Mouse (Mus musculus): Measurements from ENCODE around the gene Fry. TPM values are rescaled to one million over a fixed set of nuclear protein-coding genes. Genes with fewer than 3 reads are reported as not detected.

Fry gene
- polyA plus RNA-seq, 1 experiment: 2.1 TPM

- no peak for TF ChIP-seq MAX (IDR thresholded peaks at IDR 0.05; ENCODE audit: low read depth)
- H3K79me2 ChIP-seq (ENCODE audit: control insufficient read depth, insufficient read depth): no peaks in the 10 kb centered on the region
Observed at GRCm38 (mm10) chr5:150495792-150496191, 377.3 kb downstream of the Fry start.

GRCm38 (mm10) chr5:150510451-150511225, 392.2 kb downstream of the Fry start:
- Histone ChIP-seq H3K36me3 (ENCODE audit: control insufficient read depth, insufficient read depth) (no peaks in the 10 kb centered on the region), H3K4me2 (ENCODE audit: low read depth) (no peak overlapping the region), H3K4me3 (no peak overlapping the region), H3K27me3 (ENCODE audit: control insufficient read depth, insufficient read depth, insufficient read length) (no peaks in the 10 kb centered on the region), H3ac (ENCODE audit: control insufficient read depth, insufficient read length) (no peak overlapping the region), H3K79me2 (ENCODE audit: control insufficient read depth, insufficient read depth) (no peaks in the 10 kb centered on the region)
- TF ChIP-seq MYOD1 (IDR thresholded peaks at IDR 0.05; ENCODE audit: control insufficient read depth in 1 of 3, insufficient read length in 2 of 3, low read depth in 2 of 3) (no peak), MYOG (IDR thresholded peaks at IDR 0.05; ENCODE audit: control insufficient read depth in 1 of 3, insufficient read depth in 1 of 3, insufficient read length in 2 of 3, low read depth in 2 of 3) (no peak), REST (IDR thresholded peaks at IDR 0.05; ENCODE audit: insufficient read depth, insufficient read length) (no peak), CEBPB (IDR thresholded peaks at IDR 0.05; ENCODE audit: insufficient read depth, poor library complexity, severe bottlenecking) (no peak), TCF3 (IDR thresholded peaks at IDR 0.05; ENCODE audit: insufficient read length, low read depth) (no peak), POLR2A (IDR thresholded peaks at IDR 0.05; ENCODE audit: insufficient read length, low read depth) (no peak), SRF (IDR thresholded peaks at IDR 0.05; ENCODE audit: control insufficient read depth, insufficient read length, low read depth) (no peak), TCF12 (IDR thresholded peaks at IDR 0.05; ENCODE audit: insufficient read depth, poor library complexity, severe bottlenecking) (no peak), MAX (IDR thresholded peaks at IDR 0.05; ENCODE audit: low read depth) (no peak), USF1 (IDR thresholded peaks at IDR 0.05; ENCODE audit: low read depth) (no peak), POLR2AphosphoS2 (IDR thresholded peaks at IDR 0.05; ENCODE audit: insufficient read length, low read depth) (no peak), E2F4 (IDR thresholded peaks at IDR 0.05; ENCODE audit: insufficient read depth) (no peak)

More at GRCm38 (mm10) chr5:150495792-150496191, 377.3 kb downstream of the Fry start:
- Histone ChIP-seq H3K4me3 (no peak overlapping the region), H3K4me2 (ENCODE audit: low read depth) (no peak overlapping the region), H3K36me3 (ENCODE audit: control insufficient read depth, insufficient read depth) (no peaks in the 10 kb centered on the region), H3ac (ENCODE audit: control insufficient read depth, insufficient read length) (no peak overlapping the region), H3K27me3 (ENCODE audit: control insufficient read depth, insufficient read depth, insufficient read length) (no peaks in the 10 kb centered on the region)

- no peak overlapping the region for H3K4me2 ChIP-seq (ENCODE audit: low read depth)
- H3ac ChIP-seq (ENCODE audit: control insufficient read depth, insufficient read length): no peak overlapping the region
- no peaks in the 10 kb centered on the region for H3K36me3 ChIP-seq (ENCODE audit: control insufficient read depth, insufficient read depth)
- peaks cover 14% of the 10 kb centered on the region for H3K27me3 ChIP-seq (ENCODE audit: control insufficient read depth, insufficient read depth, insufficient read length)
- H3K4me3 ChIP-seq: no peak overlapping the region
- no peak for TF ChIP-seq SRF (IDR thresholded peaks at IDR 0.05; ENCODE audit: control insufficient read depth, insufficient read length, low read depth)
- H3K79me2 ChIP-seq (ENCODE audit: control insufficient read depth, insufficient read depth): no peaks in the 10 kb centered on the region
Observed at GRCm38 (mm10) chr5:150513264-150513663, 394.8 kb downstream of the Fry start.

- Histone ChIP-seq H3K4me2 (ENCODE audit: low read depth) (no peak overlapping the region), H3K36me3 (ENCODE audit: control insufficient read depth, insufficient read depth) (no peaks in the 10 kb centered on the region), H3K4me3 (no peak overlapping the region), H3ac (ENCODE audit: control insufficient read depth, insufficient read length) (no peak overlapping the region), H3K27me3 (ENCODE audit: control insufficient read depth, insufficient read depth, insufficient read length) (peaks cover 14% of the 10 kb centered on the region), H3K79me2 (ENCODE audit: control insufficient read depth, insufficient read depth) (no peaks in the 10 kb centered on the region)
- TF ChIP-seq MAX (IDR thresholded peaks at IDR 0.05; ENCODE audit: low read depth) (no peak), E2F4 (IDR thresholded peaks at IDR 0.05; ENCODE audit: insufficient read depth) (no peak), REST (IDR thresholded peaks at IDR 0.05; ENCODE audit: insufficient read depth, insufficient read length) (no peak), MYOG (IDR thresholded peaks at IDR 0.05; ENCODE audit: control insufficient read depth in 1 of 3, insufficient read depth in 1 of 3, insufficient read length in 2 of 3, low read depth in 2 of 3) (no peak), SRF (IDR thresholded peaks at IDR 0.05; ENCODE audit: control insufficient read depth, insufficient read length, low read depth) (no peak), POLR2AphosphoS2 (IDR thresholded peaks at IDR 0.05; ENCODE audit: insufficient read length, low read depth) (no peak), MYOD1 (IDR thresholded peaks at IDR 0.05; ENCODE audit: control insufficient read depth in 1 of 3, insufficient read length in 2 of 3, low read depth in 2 of 3) (no peak), TCF12 (IDR thresholded peaks at IDR 0.05; ENCODE audit: insufficient read depth, poor library complexity, severe bottlenecking) (no peak), TCF3 (IDR thresholded peaks at IDR 0.05; ENCODE audit: insufficient read length, low read depth) (no peak), CEBPB (IDR thresholded peaks at IDR 0.05; ENCODE audit: insufficient read depth, poor library complexity, severe bottlenecking) (no peak), POLR2A (IDR thresholded peaks at IDR 0.05; ENCODE audit: insufficient read length, low read depth) (no peak), USF1 (IDR thresholded peaks at IDR 0.05; ENCODE audit: low read depth) (no peak)
Observed at GRCm38 (mm10) chr5:150514027-150514426, 395.6 kb downstream of the Fry start.

GRCm38 (mm10) chr5:150518064-150518463, 399.6 kb downstream of the Fry start, which contains the start of gene Zar1l:
TSS of gene Zar1l (minus strand) at chr5:150518164.
- Histone ChIP-seq H3K79me2 (ENCODE audit: control insufficient read depth, insufficient read depth) (no peaks in the 10 kb centered on the region), H3ac (ENCODE audit: control insufficient read depth, insufficient read length) (no peak within 1 kb of the TSS), H3K4me3 (no peak within 1 kb of the TSS), H3K36me3 (ENCODE audit: control insufficient read depth, insufficient read depth) (no peaks in the 10 kb centered on the region), H3K4me2 (ENCODE audit: low read depth) (no peak within 1 kb of the TSS), H3K27me3 (ENCODE audit: control insufficient read depth, insufficient read depth, insufficient read length) (peaks cover 14% of the 10 kb centered on the region)
- no peak for TF ChIP-seq POLR2A (IDR thresholded peaks at IDR 0.05; ENCODE audit: insufficient read length, low read depth)
- no peak for TF ChIP-seq MYOD1 (IDR thresholded peaks at IDR 0.05; ENCODE audit: control insufficient read depth in 1 of 3, insufficient read length in 2 of 3, low read depth in 2 of 3)
- TF ChIP-seq POLR2AphosphoS2 (IDR thresholded peaks at IDR 0.05; ENCODE audit: insufficient read length, low read depth): no peak
- TF ChIP-seq TCF3 (IDR thresholded peaks at IDR 0.05; ENCODE audit: insufficient read length, low read depth): no peak
- no peak for TF ChIP-seq USF1 (IDR thresholded peaks at IDR 0.05; ENCODE audit: low read depth)
- no peak for TF ChIP-seq REST (IDR thresholded peaks at IDR 0.05; ENCODE audit: insufficient read depth, insufficient read length)
- no peak for TF ChIP-seq SRF (IDR thresholded peaks at IDR 0.05; ENCODE audit: control insufficient read depth, insufficient read length, low read depth)
- no peak for TF ChIP-seq TCF12 (IDR thresholded peaks at IDR 0.05; ENCODE audit: insufficient read depth, poor library complexity, severe bottlenecking)
